Mouse (Mus musculus) stomach, postnatal 0 days (tissue): ENCODE measurements at regions not wholly inside any gene's neighbourhood (a gene's known extent, or its start where the extent isn't known, plus 50 kb on each side); places are given as distances from the start of the nearest gene placed in this dataset.

Experiments
- CTCF ChIP-seq: IDR thresholded peaks from 2 replicates; pipeline ENCODE4 v1.5.1; 2016; ENCODE audit warnings: antibody characterized with exemption, low read depth, mild to moderate bottlenecking, moderate library complexity
- EP300 ChIP-seq: optimal IDR thresholded peaks from 2 replicates; pipeline ENCODE3; 2016; ENCODE audit warnings: antibody characterized with exemption

DNA sequence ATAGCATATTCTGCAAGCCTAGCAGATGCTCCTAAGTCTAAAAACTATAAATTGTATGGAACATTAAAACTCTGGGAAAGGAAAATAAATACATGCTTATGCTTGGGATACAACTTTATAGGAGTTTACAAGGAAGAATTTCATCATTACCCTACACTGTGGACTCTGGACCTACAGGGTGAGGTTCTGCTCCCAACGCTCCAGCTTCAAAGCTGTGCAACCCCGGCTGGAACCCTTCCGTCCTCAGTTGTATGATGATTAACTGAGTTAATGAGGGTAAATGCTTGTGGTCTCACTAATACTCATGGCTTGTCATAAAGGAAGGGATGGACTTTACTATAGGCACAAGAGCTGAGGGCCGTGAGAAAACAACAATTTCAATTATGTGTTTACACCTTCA is 76.6 kb upstream of the Cited2 start:
- TF ChIP-seq CTCF (no peak), EP300 (no peak)
